Mouse (Mus musculus): Measurements from ENCODE around the gene Htatsf1.

Htatsf1 gene

GRCm38 (mm10) chrX:57053174-57053992, at the start of gene Htatsf1:
Htatsf1 (plus strand) TSS chrX:57053583.
- peak; percentile 83 for DNase-seq (ENCODE audit: low spot score)

GRCm38 (mm10) chrX:57012891-57013290, 40.5 kb upstream of the Htatsf1 start:
- DNase-seq (ENCODE audit: low spot score): no peak

GRCm38 (mm10) chrX:57042774-57043173, 10.6 kb upstream of the Htatsf1 start, which contains the start of gene Brs3:
Brs3 (plus strand) TSS chrX:57043074.
- no peak for DNase-seq (ENCODE audit: low spot score)

GRCm38 (mm10) chrX:57043869-57044268, 9.5 kb upstream of the Htatsf1 start:
- DNase-seq (ENCODE audit: low spot score): no peak

GRCm38 (mm10) chrX:57052848-57053173, 572 bp upstream of the Htatsf1 start:
- DNase-seq (ENCODE audit: low spot score): no peak

GRCm38 (mm10) chrX:57053993-57054385, 606 bp downstream of the Htatsf1 start:
- no peak for DNase-seq (ENCODE audit: low spot score)

GRCm38 (mm10) chrX:57081496-57081895, 28.1 kb downstream of the Htatsf1 start:
- no peak for DNase-seq (ENCODE audit: low spot score)

GRCm38 (mm10) chrX:57087806-57088205, 34.4 kb downstream of the Htatsf1 start, which contains the start of gene Vgll1:
Vgll1 (plus strand) TSS chrX:57088106.
- DNase-seq (ENCODE audit: low spot score): no peak

GRCm38 (mm10) chrX:57103415-57103814, 50.0 kb downstream of the Htatsf1 start:
- no peak for DNase-seq (ENCODE audit: low spot score)

GRCm38 (mm10) chrX:57106956-57107355, 53.6 kb downstream of the Htatsf1 start:
- DNase-seq (ENCODE audit: low spot score): no peak
